Mouse (Mus musculus) olfactory bulb, adult 2 months (tissue): Measurements from ENCODE around the gene Pex6.

Source experiments
- CTCF ChIP-seq: fragments of 200-500 bp; IDR thresholded peaks from 2 replicates; pipeline ENCODE4 v1.5.1; 2012; ENCODE audit warnings: low read depth, mild to moderate bottlenecking, low read length, moderate library complexity; ENCODE audit not compliant: insufficient read depth
- POLR2A ChIP-seq: fragments of 200-500 bp; IDR thresholded peaks from 2 replicates; pipeline ENCODE4 v1.6.1; 2012; ENCODE audit warnings: mild to moderate bottlenecking, low read depth, low read length, moderate library complexity; ENCODE audit not compliant: insufficient read depth

DNA sequence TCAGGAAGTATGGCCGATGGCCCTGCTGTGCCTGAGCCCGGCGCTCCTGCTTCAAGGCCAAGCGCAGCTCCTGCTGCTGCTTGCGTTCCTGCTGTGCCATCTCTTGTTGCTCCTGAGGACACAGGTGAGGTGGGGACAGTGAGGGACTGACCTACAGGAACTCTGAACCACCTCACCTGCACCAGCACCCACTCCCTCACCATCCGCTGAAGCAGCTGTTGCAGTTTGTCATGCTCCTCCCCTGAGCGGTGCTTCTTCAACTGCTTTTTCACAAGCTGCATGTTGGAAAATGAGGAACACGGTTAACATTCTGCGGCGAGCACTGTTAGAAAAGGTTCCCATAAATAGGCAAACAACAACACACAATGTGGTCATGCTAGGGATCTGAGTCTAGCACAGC, 41.4 kb upstream of the Pex6 start:
- TF ChIP-seq CTCF (no peak), POLR2A (no peak)
